Mouse (Mus musculus): ENCODE data around the gene Samd4.
A peak's percentile ranks its signal among the peaks of the same experiment; 100 is the strongest.

Samd4 gene

DNA sequence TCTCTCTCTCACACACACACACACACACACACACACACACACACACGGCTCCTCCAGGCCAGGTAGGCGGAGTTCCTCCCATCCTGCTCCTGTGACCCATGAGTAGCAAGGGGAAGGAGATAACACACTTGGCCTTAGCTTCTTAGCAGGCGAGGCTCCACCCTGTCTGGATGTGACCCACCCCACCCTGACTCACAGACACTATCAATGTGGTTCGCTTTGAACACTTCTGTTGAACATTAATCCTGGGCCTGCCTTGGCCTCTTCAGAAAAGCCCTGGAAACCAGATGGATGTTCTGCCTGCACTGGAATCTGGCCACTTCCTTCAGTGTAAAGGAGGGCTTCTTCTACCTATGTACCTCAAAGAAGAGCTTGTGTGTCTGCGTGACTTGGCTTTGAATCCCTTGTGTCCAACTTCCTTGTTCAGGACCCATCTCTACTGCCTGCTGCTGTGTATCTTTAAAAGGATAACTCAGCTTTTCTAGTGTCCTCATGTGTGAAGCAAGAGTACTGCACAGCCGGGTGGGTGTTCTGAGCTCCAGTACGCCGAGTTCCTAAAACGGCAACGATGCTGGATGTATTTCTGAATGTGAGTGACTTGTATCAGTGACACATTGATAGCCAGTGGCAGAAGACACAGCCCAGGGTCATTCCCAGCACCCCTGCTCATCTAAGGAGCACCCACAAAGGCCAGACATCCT is 233.6 kb downstream of the Samd4 start:
- no peak for DNase-seq

DNA sequence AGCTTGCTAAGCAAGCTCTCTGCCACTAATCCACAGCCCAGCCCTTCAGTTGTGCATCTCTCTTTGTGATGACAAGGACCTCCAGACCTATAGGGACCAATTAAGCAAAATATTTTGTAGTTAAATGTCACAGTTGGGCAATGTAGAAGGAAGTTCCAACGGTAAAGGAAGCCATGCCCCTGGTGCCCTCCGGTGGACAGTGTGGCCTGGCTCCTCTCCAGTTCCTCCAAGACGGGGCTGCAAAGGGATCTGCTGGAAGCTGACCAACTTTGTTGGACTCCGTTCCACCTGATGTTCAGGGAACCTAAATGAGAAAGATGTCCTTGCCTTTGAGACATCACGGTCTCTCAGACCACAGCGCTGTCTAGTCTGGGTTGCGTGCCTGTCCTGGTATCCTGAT is 234.9 kb downstream of the Samd4 start:
- DNase-seq, result no peak

DNA sequence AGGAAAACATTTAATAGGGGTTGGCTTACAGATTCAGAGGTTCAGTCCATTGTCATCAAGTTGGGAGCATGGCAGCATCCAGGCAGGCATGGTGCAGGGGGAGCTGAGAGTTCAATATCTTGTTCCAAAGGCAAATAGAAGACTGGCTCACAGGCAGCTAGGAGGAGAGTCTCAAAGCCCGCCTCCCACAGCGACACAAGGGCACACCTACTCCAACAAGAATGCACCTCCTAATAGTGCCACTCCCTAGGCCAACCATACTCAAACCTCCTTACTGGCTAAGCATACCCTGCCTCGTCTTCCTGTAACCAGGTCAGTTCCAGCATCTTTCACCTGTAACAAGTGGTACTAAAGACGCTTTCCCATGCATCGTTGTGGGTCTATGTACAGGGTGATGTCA is 245.3 kb downstream of the Samd4 start:
- no peak for DNase-seq

DNA sequence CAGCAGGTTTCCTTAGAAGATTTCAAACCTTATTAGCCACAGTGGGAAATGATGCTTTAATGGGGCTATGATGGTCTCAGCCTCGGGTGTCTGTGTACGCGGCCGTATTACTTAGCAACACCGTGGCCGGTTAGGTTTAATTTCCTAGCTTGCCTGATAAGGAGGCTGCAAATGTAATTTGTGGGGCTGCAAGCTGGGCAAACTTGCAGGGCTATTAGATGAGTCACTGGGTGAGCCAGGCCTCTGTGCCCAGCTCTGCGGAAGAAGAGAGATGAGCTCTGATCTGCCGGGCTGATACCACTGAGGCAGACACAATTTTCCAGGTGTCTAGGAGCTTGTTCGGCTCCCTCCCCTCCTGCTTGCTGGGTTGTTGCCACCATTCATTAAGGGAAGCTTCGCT is 251.3 kb downstream of the Samd4 start:
- DNase-seq, result no peak

DNA sequence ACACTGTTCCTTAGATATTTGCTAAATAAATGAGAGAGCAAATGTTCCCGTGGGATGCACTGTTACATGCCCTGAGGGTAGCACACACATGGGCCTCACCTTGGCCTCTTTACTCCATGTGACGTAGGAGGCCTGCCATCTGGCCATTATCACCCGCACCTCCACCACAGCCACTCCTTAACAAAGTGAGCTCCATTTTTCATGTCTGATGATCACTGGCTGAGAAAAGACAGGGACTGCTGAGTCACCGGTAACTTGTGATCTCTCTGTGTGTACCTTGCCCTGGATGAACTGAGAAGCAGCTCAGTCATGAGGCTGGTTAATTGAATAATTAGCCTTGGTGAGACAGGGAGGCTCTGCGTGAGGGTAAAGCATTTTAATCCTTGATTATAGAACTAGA is 254.0 kb downstream of the Samd4 start:
- DNase-seq, result peak; percentile 30

DNA sequence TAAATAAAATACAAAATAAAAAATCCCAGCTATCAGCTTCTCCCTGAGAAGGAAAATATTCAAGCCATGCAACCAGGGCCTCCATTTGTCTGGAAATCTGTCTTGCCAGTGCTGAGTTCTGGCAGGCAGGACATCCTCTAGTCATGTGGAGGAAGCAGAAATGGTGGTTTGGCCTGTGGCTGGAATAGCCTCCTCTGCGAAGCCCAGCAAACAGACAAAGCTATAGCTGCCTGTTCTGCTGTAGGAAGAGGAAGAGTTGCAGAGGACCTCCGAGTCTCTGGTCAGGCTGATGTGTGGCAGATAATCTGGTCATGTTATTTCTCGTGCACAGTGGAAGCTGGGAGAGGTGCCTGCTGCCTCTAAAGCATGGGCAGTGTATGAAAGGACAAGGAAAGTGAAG is 256.2 kb downstream of the Samd4 start:
- DNase-seq, result no peak

DNA sequence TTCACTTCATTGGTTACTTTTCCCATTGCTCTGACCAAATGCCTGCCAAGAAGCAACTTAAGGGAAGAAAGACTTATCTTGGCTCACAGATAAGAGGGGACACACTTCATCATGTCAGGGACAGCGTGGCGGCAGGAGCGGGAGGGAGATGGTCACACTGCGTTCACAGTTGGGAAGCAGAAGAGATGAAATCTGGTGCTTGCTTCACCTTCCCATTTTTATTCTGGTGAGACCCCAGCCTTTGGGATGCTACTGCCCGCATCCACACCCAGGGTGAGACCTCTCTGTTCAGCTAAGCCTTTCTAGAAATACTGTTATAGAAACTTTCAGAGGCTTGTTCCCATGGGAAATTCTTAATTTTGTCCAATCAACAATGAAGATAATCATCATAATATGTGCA is 261.7 kb downstream of the Samd4 start:
- DNase-seq, result no peak

DNA sequence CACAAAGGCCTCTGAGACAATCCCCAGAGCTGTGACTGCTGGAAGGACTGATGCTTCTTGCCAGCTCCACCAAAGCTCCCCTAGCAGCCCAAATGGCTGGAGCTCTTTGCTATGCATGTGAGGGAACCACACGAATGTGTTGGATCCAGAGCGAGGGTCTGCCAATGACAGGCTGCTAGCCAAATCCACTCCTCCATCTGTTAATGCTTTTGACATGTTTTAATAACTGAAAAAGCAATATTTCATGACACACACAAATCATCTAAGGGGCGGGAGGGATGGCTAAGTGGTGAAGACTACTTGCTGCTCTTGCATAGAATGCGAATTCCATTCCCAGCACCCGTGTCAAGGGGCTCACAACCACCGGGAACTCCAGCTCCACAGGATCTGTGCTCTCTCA is 268.7 kb downstream of the Samd4 start:
- no peak for DNase-seq

DNA sequence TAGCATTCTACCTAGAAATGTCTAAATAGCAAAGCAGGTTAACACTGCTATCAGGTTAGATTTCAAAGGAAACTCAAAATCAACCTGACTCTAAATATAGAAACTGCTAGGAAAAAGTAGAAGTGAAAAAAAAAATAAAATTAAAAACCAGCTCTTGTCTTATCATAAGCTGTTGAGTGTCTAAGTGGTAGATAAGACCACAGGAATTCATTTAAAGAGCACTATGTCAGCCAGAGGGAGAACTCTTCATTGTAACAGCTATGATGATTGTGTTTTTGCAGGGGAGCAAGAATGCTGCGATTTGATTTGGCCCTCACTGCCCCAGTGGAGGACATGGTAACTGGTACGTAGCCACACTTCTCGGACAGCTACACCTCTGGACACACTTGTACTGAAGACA is 271.6 kb downstream of the Samd4 start:
- no peak for DNase-seq

All from kidney, adult 18-20 months (tissue).